Mouse (Mus musculus) liver, embryonic 12.5 days (tissue): ENCODE data around the gene Dis3l2. TPM values are rescaled to one million over a fixed set of nuclear protein-coding genes. Genes with fewer than 3 reads are reported as not detected.

Experiments used
- ATAC-seq: fragments of 200-750 bp; cut with Nextera tagmentation; 2 replicates; pipeline ENCODE4 v1.8.0; 2017; ENCODE audit warnings: moderate number of reproducible peaks, mild to moderate bottlenecking, moderate library complexity
- H3K27ac ChIP-seq: fragments of 300-500 bp; sonication (generic); 2 replicates; pipeline ENCODE4 v1.5.1; 2016; ENCODE audit warnings: mild to moderate bottlenecking
- H3K27me3 ChIP-seq: fragments of 300-500 bp; sonication (generic); replicated peaks from 2 replicates; pipeline ENCODE4 v1.6.1; 2016; ENCODE audit warnings: mild to moderate bottlenecking, moderate library complexity
- H3K36me3 ChIP-seq: fragments of 300-500 bp; sonication (generic); 2 replicates; pipeline ENCODE4 v1.6.1; 2016; ENCODE audit warnings: mild to moderate bottlenecking, moderate library complexity
- H3K4me1 ChIP-seq: fragments of 300-500 bp; sonication (generic); 2 replicates; pipeline ENCODE4 v1.6.1; 2016
- H3K4me2 ChIP-seq: fragments of 300-500 bp; sonication (generic); 2 replicates; pipeline ENCODE4 v1.6.1; 2016; ENCODE audit warnings: mild to moderate bottlenecking, moderate library complexity
- H3K4me3 ChIP-seq: fragments of 300-500 bp; sonication (generic); 2 replicates; pipeline ENCODE4 v1.5.1; 2016; ENCODE audit warnings: mild to moderate bottlenecking, moderate library complexity
- H3K9ac ChIP-seq: fragments of 300-500 bp; sonication (generic); 2 replicates; pipeline ENCODE4 v1.6.1; 2016; ENCODE audit warnings: mild to moderate bottlenecking, moderate library complexity
- H3K9me3 ChIP-seq: fragments of 300-500 bp; sonication (generic); replicated peaks from 2 replicates; pipeline ENCODE4 v1.6.1; 2016; ENCODE audit warnings: mild to moderate bottlenecking, moderate library complexity
- WGBS: fragments of 180-500 bp; shearing (Covaris S2); methylation state at CpG from one replicate; pipeline ENCODE4 v1.1.7; 2016; ENCODE audit not compliant: insufficient replicate concordance; 5-methylcytosine and 5-hydroxymethylcytosine counted together
- polyA plus RNA-seq: library from polyadenylated mRNA; unstranded; fragments of >200 nt; fragmentation: Nextera tagmentation; extraction: Ambion mirVana; gene quantifications from 2 replicates; pipeline ENCODE4 v1.2.1, GENCODE M21; 2016

Gene Dis3l2
- polyA plus RNA-seq, 1 experiment from 2014 or later: 13.2 TPM

GRCm38 (mm10) chr1:86742896-86743295 is 39.3 kb downstream of the Dis3l2 start:
- H3K4me3 ChIP-seq: no peak overlapping the region
- WGBS: 61% methylated on average over 3 of the region's 3 CpGs
- no peaks in the 10 kb centered on the region for H3K4me1 ChIP-seq
- no peaks in the 10 kb centered on the region for H3K9me3 ChIP-seq
- ATAC-seq: no peak
- no peak overlapping the region for H3K9ac ChIP-seq
- H3K36me3 ChIP-seq: peaks cover 23% of the 10 kb centered on the region
- no peak overlapping the region for H3K27ac ChIP-seq
- H3K27me3 ChIP-seq: no peaks in the 10 kb centered on the region
- H3K4me2 ChIP-seq: no peak overlapping the region

- no peak overlapping the region for H3K9ac ChIP-seq
- no peak overlapping the region for H3K27ac ChIP-seq
- 84% methylated on average over 2 of the region's 2 CpGs for WGBS
- ATAC-seq: no peak
- H3K4me3 ChIP-seq: no peak overlapping the region
- no peaks in the 10 kb centered on the region for H3K4me1 ChIP-seq
- H3K4me2 ChIP-seq: no peak overlapping the region
- no peaks in the 10 kb centered on the region for H3K9me3 ChIP-seq
- H3K27me3 ChIP-seq: no peaks in the 10 kb centered on the region
- H3K36me3 ChIP-seq: peaks cover 23% of the 10 kb centered on the region
These were observed 43.4 kb downstream of the Dis3l2 start for GRCm38 (mm10) chr1:86747034-86747433.

GRCm38 (mm10) chr1:86750094-86750493 is 46.5 kb downstream of the Dis3l2 start:
- Histone ChIP-seq H3K27ac (no peak overlapping the region), H3K27me3 (no peaks in the 10 kb centered on the region), H3K4me3 (no peak overlapping the region), H3K4me2 (no peak overlapping the region), H3K9ac (no peak overlapping the region), H3K4me1 (no peaks in the 10 kb centered on the region), H3K36me3 (peaks cover 17% of the 10 kb centered on the region), H3K9me3 (no peaks in the 10 kb centered on the region)
- ATAC-seq: 0 out of 2 replicates have a peak, but pooled peaks have one; percentile 13
- 57% methylated on average over 3 of the region's 3 CpGs for WGBS

- ATAC-seq: no peak
- Histone ChIP-seq H3K4me1 (no peaks in the 10 kb centered on the region), H3K9ac (no peak overlapping the region), H3K27me3 (no peaks in the 10 kb centered on the region), H3K9me3 (no peaks in the 10 kb centered on the region), H3K27ac (no peak overlapping the region), H3K4me3 (no peak overlapping the region), H3K4me2 (no peak overlapping the region), H3K36me3 (no peaks in the 10 kb centered on the region)
- WGBS: 79% methylated on average over 8 of the region's 8 CpGs
These were observed 49.8 kb downstream of the Dis3l2 start for GRCm38 (mm10) chr1:86753416-86753815.

GRCm38 (mm10) chr1:86754335-86754734 is 50.7 kb downstream of the Dis3l2 start:
- Histone ChIP-seq H3K36me3 (no peaks in the 10 kb centered on the region), H3K4me1 (no peaks in the 10 kb centered on the region), H3K4me2 (no peak overlapping the region), H3K4me3 (no peak overlapping the region), H3K27ac (no peak overlapping the region), H3K9ac (no peak overlapping the region), H3K9me3 (no peaks in the 10 kb centered on the region), H3K27me3 (no peaks in the 10 kb centered on the region)
- ATAC-seq: no peak
- WGBS: 81% methylated on average over 3 of the region's 3 CpGs

- no peaks in the 10 kb centered on the region for H3K4me1 ChIP-seq
- no peak for ATAC-seq
- H3K27me3 ChIP-seq: no peaks in the 10 kb centered on the region
- no peak overlapping the region for H3K4me2 ChIP-seq
- H3K9me3 ChIP-seq: no peaks in the 10 kb centered on the region
- peaks cover 15% of the 10 kb centered on the region for H3K36me3 ChIP-seq
- no peak overlapping the region for H3K9ac ChIP-seq
- H3K27ac ChIP-seq: no peak overlapping the region
- WGBS: 76% methylated on average over 6 of the region's 6 CpGs
- H3K4me3 ChIP-seq: no peak overlapping the region
These were observed 54.5 kb downstream of the Dis3l2 start for GRCm38 (mm10) chr1:86758091-86758490.

GRCm38 (mm10) chr1:86762161-86762560 is 58.6 kb downstream of the Dis3l2 start:
- H3K9ac ChIP-seq: no peak overlapping the region
- H3K9me3 ChIP-seq: no peaks in the 10 kb centered on the region
- 86% methylated on average over 6 of the region's 6 CpGs for WGBS
- no peak overlapping the region for H3K4me3 ChIP-seq
- no peaks in the 10 kb centered on the region for H3K4me1 ChIP-seq
- ATAC-seq: no peak
- no peaks in the 10 kb centered on the region for H3K27me3 ChIP-seq
- H3K4me2 ChIP-seq: no peak overlapping the region
- H3K36me3 ChIP-seq: peaks cover 18% of the 10 kb centered on the region
- no peak overlapping the region for H3K27ac ChIP-seq

GRCm38 (mm10) chr1:86801241-86801640 is 97.6 kb downstream of the Dis3l2 start:
- ATAC-seq: no peak
- Histone ChIP-seq H3K36me3 (no peaks in the 10 kb centered on the region), H3K9me3 (no peaks in the 10 kb centered on the region), H3K4me3 (no peak overlapping the region), H3K9ac (no peak overlapping the region), H3K4me2 (no peak overlapping the region), H3K27me3 (no peaks in the 10 kb centered on the region), H3K27ac (no peak overlapping the region), H3K4me1 (no peaks in the 10 kb centered on the region)
- 76% methylated on average over 2 of the region's 2 CpGs for WGBS

- Histone ChIP-seq H3K9me3 (no peaks in the 10 kb centered on the region), H3K9ac (no peak overlapping the region)
These were observed 108.1 kb downstream of the Dis3l2 start for GRCm38 (mm10) chr1:86811756-86812155.

GRCm38 (mm10) chr1:86822266-86822665 is 118.7 kb downstream of the Dis3l2 start:
- WGBS: 41% methylated on average over 1 of the region's 1 CpGs
- no peak overlapping the region for H3K4me3 ChIP-seq

More at GRCm38 (mm10) chr1:86811756-86812155, 108.1 kb downstream of the Dis3l2 start:
- Histone ChIP-seq H3K4me1 (no peaks in the 10 kb centered on the region), H3K27ac (no peak overlapping the region), H3K27me3 (no peaks in the 10 kb centered on the region), H3K4me3 (no peak overlapping the region), H3K36me3 (no peaks in the 10 kb centered on the region), H3K4me2 (no peak overlapping the region)
- 71% methylated on average over 3 of the region's 3 CpGs for WGBS
- ATAC-seq: no peak

GRCm38 (mm10) chr1:86834351-86834987 is 130.9 kb downstream of the Dis3l2 start:
- Histone ChIP-seq H3K9me3 (no peaks in the 10 kb centered on the region), H3K4me3 (no peak overlapping the region), H3K27me3 (no peaks in the 10 kb centered on the region), H3K4me2 (no peak overlapping the region), H3K9ac (no peak overlapping the region), H3K27ac (no peak overlapping the region), H3K4me1 (no peaks in the 10 kb centered on the region), H3K36me3 (no peaks in the 10 kb centered on the region)
- no peak for ATAC-seq
- WGBS: 62% methylated on average over 2 of the region's 2 CpGs

More at GRCm38 (mm10) chr1:86822266-86822665, 118.7 kb downstream of the Dis3l2 start:
- Histone ChIP-seq H3K9ac (no peak overlapping the region), H3K9me3 (no peaks in the 10 kb centered on the region), H3K27ac (no peak overlapping the region), H3K4me1 (no peaks in the 10 kb centered on the region), H3K36me3 (0 out of 2 replicates have a peak, but pooled peaks cover 3% of the 10 kb centered on the region), H3K4me2 (no peak overlapping the region), H3K27me3 (no peaks in the 10 kb centered on the region)
- ATAC-seq: no peak

- no peaks in the 10 kb centered on the region for H3K9me3 ChIP-seq
- H3K4me2 ChIP-seq: no peak overlapping the region
- no peaks in the 10 kb centered on the region for H3K36me3 ChIP-seq
- no peak overlapping the region for H3K9ac ChIP-seq
- H3K27me3 ChIP-seq: no peaks in the 10 kb centered on the region
- no peak overlapping the region for H3K27ac ChIP-seq
- no peak overlapping the region for H3K4me3 ChIP-seq
- ATAC-seq: no peak
- no peaks in the 10 kb centered on the region for H3K4me1 ChIP-seq
- WGBS: 69% methylated on average over 2 of the region's 2 CpGs
These were observed 131.4 kb downstream of the Dis3l2 start for GRCm38 (mm10) chr1:86834988-86835387.

GRCm38 (mm10) chr1:86850754-86851153 is 147.1 kb downstream of the Dis3l2 start:
- Histone ChIP-seq H3K27ac (no peak overlapping the region), H3K9ac (no peak overlapping the region), H3K27me3 (no peaks in the 10 kb centered on the region), H3K4me1 (no peaks in the 10 kb centered on the region), H3K9me3 (no peaks in the 10 kb centered on the region), H3K4me3 (no peak overlapping the region), H3K4me2 (no peak overlapping the region), H3K36me3 (no peaks in the 10 kb centered on the region)
- ATAC-seq: no peak
- 52% methylated on average over 2 of the region's 2 CpGs for WGBS
